Mouse (Mus musculus): ENCODE measurements around the gene Oscar.
"Not testable (repeated sequence)": the region's sequence is repeated elsewhere in the genome, so short reads cannot be mapped to it uniquely, and the experiment has no call there.

Oscar gene

GRCm38 (mm10) chr7:3611006-3611405, 5.0 kb downstream of the Oscar start:
- DNase-seq (ENCODE audit: extremely low spot score, low read depth, low spot score), result no peak

GRCm38 (mm10) chr7:3610437-3610836, 5.5 kb downstream of the Oscar start:
- DNase-seq (ENCODE audit: extremely low spot score, low read depth, low spot score), result no peak

DNA sequence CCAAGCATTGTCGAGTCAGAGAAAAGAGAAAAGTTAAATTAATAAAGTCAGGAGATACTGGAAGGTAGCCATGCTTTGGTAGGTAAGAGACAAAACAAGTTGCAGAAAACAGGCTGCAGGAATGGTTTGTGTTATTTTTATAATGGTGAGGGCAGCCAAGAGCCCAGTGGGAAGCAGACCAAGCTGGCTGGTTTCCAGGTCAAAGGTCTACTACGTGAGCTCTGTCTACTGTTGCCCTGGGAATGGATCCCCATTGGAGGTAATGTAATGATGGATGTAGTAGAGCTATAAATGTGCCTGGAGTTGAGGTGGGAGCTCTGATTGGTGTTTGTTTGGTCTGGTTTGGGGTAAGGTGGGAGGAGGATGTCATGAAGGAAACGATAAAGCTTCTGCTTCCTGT, 6.9 kb downstream of the Oscar start:
- DNase-seq (ENCODE audit: extremely low spot score, low read depth, low spot score), result no peak

DNA sequence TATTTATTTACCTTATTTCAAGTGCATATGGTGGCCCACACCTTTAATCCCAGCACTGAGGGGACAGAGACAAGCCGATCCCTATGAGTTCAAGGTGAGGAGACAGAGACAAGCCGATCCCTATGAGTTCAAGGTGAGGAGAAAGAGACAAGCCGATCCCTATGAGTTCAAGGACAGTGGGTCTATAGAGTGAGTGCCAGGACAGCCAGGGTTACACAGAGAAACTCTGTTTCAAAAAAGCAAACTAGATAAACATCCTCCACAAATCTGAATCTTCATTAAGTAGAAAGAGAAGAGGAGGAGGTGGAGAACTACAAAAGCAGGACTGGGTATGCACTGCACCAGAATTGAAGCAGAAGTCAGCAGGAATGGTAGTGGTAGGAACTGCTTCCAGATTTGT, 7.3 kb downstream of the Oscar start:
- no peak for DNase-seq (ENCODE audit: extremely low spot score, low read depth, low spot score)

- no peak for DNase-seq (ENCODE audit: extremely low spot score, low read depth, low spot score)
These were observed 8.6 kb downstream of the Oscar start for GRCm38 (mm10) chr7:3607391-3607790.

GRCm38 (mm10) chr7:3606798-3607197, 9.2 kb downstream of the Oscar start:
- no peak for DNase-seq (ENCODE audit: extremely low spot score, low read depth, low spot score)

DNA sequence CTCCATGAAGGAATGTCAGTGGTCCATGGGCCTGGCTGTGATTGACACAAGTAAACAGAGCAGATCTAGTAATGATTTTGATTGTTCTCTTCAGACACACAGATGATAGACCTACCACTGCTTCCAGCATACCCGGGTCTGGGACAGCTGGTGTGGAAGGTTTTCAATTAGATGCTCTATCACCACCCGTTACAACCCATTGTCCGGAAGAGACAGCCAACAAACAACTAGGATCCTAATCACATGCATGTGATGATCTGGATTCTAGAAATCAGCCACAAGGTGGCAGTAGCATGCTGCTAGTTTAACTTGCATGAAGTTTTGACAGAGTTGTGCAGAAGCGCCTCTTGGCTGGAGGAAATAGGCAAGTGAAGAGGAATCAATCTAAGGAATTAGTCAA, 14.8 kb downstream of the Oscar start:
- DNase-seq (ENCODE audit: extremely low spot score, low read depth, low spot score), result peak; percentile 69

DNA sequence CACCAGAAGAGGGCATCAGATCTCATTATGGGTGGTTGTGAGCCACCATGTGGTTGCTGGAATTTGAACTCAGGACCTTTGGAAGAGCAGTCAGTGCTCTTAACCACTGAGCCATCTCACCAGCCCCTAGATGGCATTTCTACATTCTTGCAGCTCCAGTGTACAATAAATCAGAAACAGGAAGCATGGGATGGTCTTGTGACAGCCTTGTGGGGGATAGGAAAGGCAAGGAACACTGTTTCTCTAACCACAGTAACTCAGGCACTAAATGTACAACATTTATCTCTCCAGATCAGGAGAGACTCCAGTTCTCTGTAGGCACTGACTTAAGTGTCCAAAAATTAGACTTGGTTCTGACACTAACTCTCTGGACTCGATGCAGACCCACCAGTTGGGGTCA, 18.2 kb downstream of the Oscar start:
- not testable (repeated sequence) for DNase-seq (ENCODE audit: extremely low spot score, low read depth, low spot score)

DNA sequence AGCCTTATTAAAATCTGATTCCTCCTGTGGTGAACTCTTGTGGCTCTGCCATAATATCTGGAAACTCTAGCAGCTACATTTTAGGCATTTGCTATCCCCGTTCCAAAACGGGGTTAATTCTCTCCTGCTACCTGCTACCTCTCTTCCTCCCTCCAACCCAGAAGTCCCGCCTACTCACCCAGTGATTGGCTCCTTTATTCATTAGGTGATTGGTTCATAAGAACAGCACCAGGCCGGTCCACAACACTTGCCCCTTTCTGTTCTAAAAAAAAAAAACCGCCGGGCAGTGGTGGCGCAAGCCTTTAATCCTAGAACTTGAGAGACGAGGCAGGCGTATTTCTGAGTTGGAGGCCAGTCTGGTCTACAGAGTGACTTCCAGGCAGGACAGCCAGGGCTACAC, 20.8 kb downstream of the Oscar start:
- no peak for DNase-seq (ENCODE audit: extremely low spot score, low read depth, low spot score)

- no peak for DNase-seq (ENCODE audit: extremely low spot score, low read depth, low spot score)
These were observed 21.3 kb downstream of the Oscar start for GRCm38 (mm10) chr7:3594686-3595085.

- DNase-seq (ENCODE audit: extremely low spot score, low read depth, low spot score), result no peak
These were observed 22.1 kb downstream of the Oscar start for GRCm38 (mm10) chr7:3593855-3594254.

GRCm38 (mm10) chr7:3591534-3591933, 24.4 kb downstream of the Oscar start:
- no peak for DNase-seq (ENCODE audit: extremely low spot score, low read depth, low spot score)

DNA sequence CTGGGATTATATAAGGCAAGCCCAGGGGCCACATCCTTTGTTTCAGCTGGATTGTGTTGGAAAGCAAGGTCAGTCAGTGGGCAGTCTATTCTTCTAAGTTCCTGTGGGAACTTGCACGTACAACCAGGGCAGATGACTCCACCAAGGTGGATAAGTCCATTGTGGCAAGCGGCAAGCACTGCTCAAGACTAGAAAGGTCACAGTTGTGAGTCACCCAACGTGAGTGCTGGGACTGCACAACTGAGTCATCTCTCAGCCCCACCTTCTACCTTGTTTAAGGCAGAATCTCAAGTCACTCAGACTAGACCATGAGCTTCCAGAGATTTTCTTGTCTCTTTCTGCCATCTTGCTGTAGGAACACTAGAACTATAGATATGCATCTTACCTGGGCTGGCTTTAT, 25.4 kb downstream of the Oscar start:
- DNase-seq (ENCODE audit: extremely low spot score, low read depth, low spot score), result no peak

DNA sequence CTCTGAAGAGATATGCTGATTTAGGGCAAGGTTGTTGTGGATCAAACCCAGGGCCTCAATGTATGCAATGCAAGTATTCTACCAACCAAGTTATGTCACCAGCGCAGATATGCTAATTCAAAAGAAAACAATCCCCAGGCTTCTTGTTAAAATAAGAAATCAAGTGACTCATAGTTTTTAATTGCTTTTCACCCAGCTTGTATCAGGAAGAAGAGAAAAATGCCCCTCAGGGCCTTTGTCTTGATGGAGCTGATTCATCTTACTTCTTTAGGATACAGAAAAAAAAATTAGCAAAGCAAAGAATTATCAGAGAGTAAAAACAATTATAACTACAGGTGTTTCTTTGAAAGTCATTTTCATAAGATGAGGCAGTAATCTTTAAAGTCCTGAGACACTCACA, 28.7 kb downstream of the Oscar start:
- DNase-seq (ENCODE audit: extremely low spot score, low read depth, low spot score), result no peak

DNA sequence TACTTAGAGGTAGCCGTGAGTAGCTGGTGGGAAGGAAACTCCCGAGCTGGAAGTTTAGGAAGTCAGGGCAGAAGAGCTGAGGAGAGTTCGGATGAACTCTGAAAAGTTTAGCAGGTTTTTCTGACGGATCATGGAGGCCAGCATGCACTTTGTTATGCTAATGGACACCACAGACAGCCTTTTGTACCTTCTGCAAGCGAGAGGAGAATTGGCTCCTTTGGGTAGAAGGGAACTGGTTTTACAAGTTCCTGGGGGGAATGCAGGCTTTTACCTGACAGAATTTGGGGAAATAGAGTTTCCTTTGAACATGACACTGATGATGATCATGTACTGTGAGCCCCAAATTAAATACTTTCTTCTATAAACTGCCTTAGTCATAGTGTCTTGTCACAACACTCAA, 29.7 kb downstream of the Oscar start:
- DNase-seq (ENCODE audit: extremely low spot score, low read depth, low spot score), result no peak

GRCm38 (mm10) chr7:3585763-3586162, 30.2 kb downstream of the Oscar start:
- no peak for DNase-seq (ENCODE audit: extremely low spot score, low read depth, low spot score)

DNA sequence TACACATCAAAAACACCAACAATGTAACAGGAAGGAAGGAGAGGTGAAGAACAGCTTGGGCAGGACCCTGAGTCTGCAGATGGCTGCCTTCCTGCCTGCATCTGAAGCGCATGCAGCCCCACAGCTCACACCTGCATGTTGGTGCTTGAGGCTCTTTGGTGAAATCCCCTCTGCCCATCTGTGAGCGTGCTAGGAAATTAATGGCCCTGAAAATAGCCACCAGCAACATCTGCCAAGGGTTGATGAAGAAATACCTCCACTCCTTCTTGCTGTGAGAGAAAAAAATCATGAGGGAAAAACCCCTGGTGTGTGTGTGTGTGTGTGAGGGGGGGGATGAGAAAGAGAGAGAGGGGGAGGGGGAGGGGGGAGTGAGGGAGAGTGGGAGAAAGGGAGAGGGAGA, 35.9 kb downstream of the Oscar start:
- no peak for DNase-seq (ENCODE audit: extremely low spot score, low read depth, low spot score)

DNA sequence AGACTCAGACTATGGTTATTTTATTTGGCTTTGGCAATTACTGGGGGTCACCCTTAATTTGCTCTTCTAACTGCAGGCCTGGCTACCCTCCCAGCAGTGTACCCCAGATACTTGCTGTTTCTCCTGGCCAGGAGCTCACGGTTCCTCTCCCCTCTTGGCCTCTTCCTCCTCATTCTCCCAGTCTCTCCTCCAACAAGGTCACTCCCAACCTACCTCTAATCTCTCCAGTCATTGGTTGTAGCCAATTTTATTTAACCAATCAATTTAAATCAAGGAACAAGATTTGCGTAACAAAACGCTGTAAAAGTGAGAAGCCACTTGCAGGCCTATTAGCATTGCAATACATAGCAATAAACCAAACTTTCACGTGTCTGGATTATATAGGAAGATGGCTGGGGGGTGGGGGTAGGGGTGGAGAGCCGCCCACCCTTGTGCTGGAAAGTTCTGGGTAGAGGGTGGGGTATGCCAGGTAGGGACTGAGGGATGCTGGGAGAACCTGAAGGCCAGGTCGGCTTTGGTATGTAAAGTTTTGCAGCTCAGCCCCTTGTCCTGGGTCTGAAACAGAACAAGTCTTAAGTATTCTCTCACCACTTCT, 36.9 kb downstream of the Oscar start:
- DNase-seq (ENCODE audit: extremely low spot score, low read depth, low spot score), result no peak

GRCm38 (mm10) chr7:3578196-3578595, 37.8 kb downstream of the Oscar start:
- no peak for DNase-seq (ENCODE audit: extremely low spot score, low read depth, low spot score)

- DNase-seq (ENCODE audit: extremely low spot score, low read depth, low spot score), result no peak
These were observed 39.4 kb downstream of the Oscar start for GRCm38 (mm10) chr7:3576354-3577124.

GRCm38 (mm10) chr7:3574216-3574615, 41.7 kb downstream of the Oscar start:
- DNase-seq (ENCODE audit: extremely low spot score, low read depth, low spot score), result no peak

DNA sequence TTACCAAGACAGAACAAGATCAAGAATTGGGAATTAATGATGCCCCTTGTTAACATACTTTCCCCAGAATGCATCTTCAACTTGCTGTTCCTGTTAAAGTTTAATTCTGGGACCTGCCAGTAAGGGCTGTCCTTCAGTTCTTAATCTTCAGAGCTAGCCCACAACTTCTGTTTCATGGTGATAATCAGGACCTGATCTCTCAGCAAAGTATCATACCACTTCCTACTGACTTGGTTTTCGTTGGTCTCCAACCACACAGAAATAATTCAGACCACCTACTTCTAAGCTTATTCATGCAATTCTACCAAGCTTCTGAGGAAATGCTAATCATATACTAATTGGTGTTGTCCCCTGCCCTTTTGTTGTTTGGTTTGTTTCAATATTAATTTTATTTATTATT, 44.1 kb downstream of the Oscar start:
- DNase-seq (ENCODE audit: extremely low spot score, low read depth, low spot score), result no peak

DNA sequence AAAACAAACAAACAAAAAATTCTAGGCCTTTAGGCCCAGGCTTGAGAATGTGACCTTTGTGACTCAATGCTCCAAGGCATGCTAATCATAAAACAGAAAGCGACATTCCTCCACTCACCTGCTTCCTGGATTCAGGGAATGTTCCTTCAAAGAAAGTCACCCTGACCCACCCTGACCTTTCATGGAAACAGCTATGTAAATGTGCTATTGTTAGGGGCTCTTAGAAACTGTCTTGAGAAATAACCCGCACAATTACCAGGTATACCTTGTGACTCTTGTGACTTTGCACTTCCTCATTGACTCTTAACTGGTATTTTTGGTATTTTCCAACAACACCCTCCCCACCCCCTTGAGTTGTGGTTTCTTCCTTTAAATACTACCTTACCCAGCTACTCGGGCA, 45.4 kb downstream of the Oscar start:
- not testable (repeated sequence) for DNase-seq (ENCODE audit: extremely low spot score, low read depth, low spot score)
